Mouse (Mus musculus): Measurements from ENCODE around the gene Ssu72. TPM values are rescaled to one million over a fixed set of nuclear protein-coding genes. Genes with fewer than 3 reads are reported as not detected.

Gene Ssu72
- total RNA-seq, 2 experiments from 2014 or later = 32.3 to 34.8 TPM

- intact Hi-C loops (cut with DNase I) = no loop called here
- peak; percentile 39 to 46 for DNase-seq
Observed at GRCm38 (mm10) chr4:155775855-155776254, 71.3 kb downstream of the Ssu72 start.

DNA sequence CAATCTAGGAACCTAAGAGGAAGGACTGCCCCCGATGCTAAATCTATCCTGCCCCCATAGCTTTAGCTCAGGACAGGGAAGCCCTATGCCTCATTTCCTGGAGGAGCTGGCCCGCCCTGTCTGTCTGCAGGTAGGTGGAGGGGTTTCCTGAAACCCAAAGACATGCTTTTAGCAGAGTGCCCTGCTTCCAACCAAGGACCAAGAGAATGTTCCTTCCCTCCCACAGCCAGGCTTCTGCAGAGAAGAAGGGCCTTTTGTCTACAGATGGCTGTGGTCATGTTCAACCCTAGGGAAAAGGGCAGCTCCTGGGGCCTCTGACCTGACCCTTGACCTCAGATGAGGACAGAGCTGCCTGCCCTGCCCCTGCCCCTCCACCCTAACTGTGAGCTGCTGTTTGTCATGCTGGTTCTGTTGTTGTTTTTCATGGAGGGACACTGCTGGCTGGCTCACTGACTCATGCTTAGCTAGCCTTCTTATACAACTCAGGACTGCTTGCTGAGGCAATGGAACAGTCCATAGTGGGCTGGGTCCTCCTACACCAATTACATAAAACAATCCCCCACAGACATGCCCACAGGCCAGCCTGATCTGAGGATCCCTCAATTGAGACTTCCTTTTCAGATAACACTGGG lies 72.2 kb downstream of the Ssu72 start:
- intact Hi-C loops (cut with DNase I) = no loop called here
- DNase-seq = no peak

DNA sequence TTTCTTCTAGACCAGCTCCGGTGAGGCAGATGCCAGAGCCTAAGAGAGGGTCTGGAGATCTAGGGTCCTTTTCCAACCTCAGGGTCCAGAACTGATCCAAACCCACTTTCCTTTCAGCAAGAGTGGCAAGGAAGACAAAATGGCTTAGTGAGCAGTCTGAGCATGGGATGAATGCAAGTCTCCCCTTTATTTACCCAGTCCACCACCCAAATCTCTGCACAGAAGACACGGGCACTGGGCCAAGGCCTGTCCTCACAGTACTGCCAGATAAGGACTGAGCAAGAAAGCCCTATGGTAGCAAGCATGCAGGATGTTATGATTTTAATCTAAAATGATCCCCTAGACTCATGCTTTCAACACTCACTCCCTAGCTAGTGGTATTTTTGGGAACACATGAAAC lies 73.2 kb downstream of the Ssu72 start:
- intact Hi-C loops (cut with DNase I) = no loop called here
- DNase-seq = no peak

GRCm38 (mm10) chr4:155779498-155779897 lies 74.9 kb downstream of the Ssu72 start:
- intact Hi-C loops (cut with DNase I) = no loop called here
- DNase-seq = no peak

DNA sequence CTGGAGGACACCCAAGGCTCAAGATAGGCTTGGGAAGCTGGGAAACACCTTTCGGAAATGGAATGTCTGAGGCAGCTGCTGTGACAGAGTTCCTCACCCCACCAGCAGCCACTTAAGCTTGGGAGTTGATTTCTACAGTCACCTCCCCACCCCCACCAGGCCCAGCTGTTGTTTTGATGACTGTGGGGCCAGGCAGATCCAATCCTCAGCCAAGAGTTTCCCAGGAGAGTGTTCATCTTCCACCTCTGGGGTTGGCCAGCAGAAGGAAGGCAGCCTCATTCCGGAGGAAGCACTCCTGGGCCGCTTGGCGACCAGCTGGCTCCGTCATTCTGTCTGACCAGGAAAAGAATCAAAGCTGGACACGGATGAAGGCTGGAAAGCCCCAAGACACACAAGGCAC lies 76.3 kb downstream of the Ssu72 start:
- intact Hi-C loops (cut with DNase I) = no loop called here

More for the DNA sequence above, 76.3 kb downstream of the Ssu72 start:
- DNase-seq = peak; percentile 79 to 87

Other genes starting within 250 kb of the Ssu72 start
- 100 to 1,000 TPM; 245 to 257 TPM for gene Tmem52, start 235.7 kb upstream of the Ssu72 start, total RNA-seq (2021)
- gene Gnb1, start 213.4 kb upstream of the Ssu72 start, total RNA-seq (2021) = 10 to 100 TPM; 55.4 to 63.3 TPM
- 10 to 100 TPM; 16.6 to 16.9 TPM for gene Nadk, start 142.4 kb upstream of the Ssu72 start, total RNA-seq (2021)
- gene Slc35e2, start 103.4 kb upstream of the Ssu72 start, total RNA-seq (2021) = 1 to 10 TPM; 2.9 to 3.8 TPM
- 10 to 100 TPM; 20.6 to 28.1 TPM for gene Cdk11b, start 79.9 kb upstream of the Ssu72 start, total RNA-seq (2021)
- gene Gm10563, start 59.4 kb upstream of the Ssu72 start, total RNA-seq (2021) = not detected
- 1 to 10 TPM; 2.2 to 3.5 TPM for gene Mmp23, start 51.4 kb upstream of the Ssu72 start, total RNA-seq (2021)
- gene Mib2, start 35.6 kb upstream of the Ssu72 start, total RNA-seq (2021) = 10 to 100 TPM; 13.8 to 15.2 TPM
- 1 to 10 TPM; 1.2 to 1.3 TPM for gene Fndc10, start 10.5 kb upstream of the Ssu72 start, total RNA-seq (2021)
- gene Tmem240, start 30.0 kb downstream of the Ssu72 start, total RNA-seq (2021) = under 1 TPM; 0.28 to 0.39 TPM
- gene Atad3a, start 56.3 kb downstream of the Ssu72 start, total RNA-seq (2021) = 10 to 100 TPM; 23.7 to 26.6 TPM
- 1 to 10 TPM; 4.6 to 4.7 TPM for gene Vwa1, start 69.9 kb downstream of the Ssu72 start, total RNA-seq (2021)
- under 1 TPM; 0.67 to 0.87 TPM for gene Tmem88b, start 81.1 kb downstream of the Ssu72 start, total RNA-seq (2021)
- gene Ankrd65, start 85.6 kb downstream of the Ssu72 start, total RNA-seq (2021) = not detected
- 10 to 100 TPM; 38.3 to 49.1 TPM for gene Mrpl20, start 98.1 kb downstream of the Ssu72 start, total RNA-seq (2021)
- gene Ccnl2, start 107.7 kb downstream of the Ssu72 start, total RNA-seq (2021) = 10 to 100 TPM; 19.7 to 23.7 TPM
- 10 to 100 TPM; 67.3 to 73.1 TPM for gene Aurkaip1, start 126.5 kb downstream of the Ssu72 start, total RNA-seq (2021)
- gene Mxra8, start 134.9 kb downstream of the Ssu72 start, total RNA-seq (2021) = 10 to 100 TPM; 29.9 to 32.7 TPM
- gene Dvl1, start 142.6 kb downstream of the Ssu72 start, total RNA-seq (2021) = 100 to 1,000 TPM; 104 to 110 TPM
- gene Tas1r3, start 158.6 kb downstream of the Ssu72 start, total RNA-seq (2021) = under 1 TPM in 1 of 2 experiments, not detected in 1; 0.07 TPM
- 10 to 100 TPM; 14.5 to 16.0 TPM for gene Cptp, start 164.6 kb downstream of the Ssu72 start, total RNA-seq (2021)
- gene Ints11, start 164.7 kb downstream of the Ssu72 start, total RNA-seq (2021) = 10 to 100 TPM; 11.9 to 15.4 TPM
- gene Pusl1, start 187.0 kb downstream of the Ssu72 start, total RNA-seq (2021) = 10 to 100 TPM; 11.4 to 12.8 TPM
- gene Acap3, start 187.0 kb downstream of the Ssu72 start, total RNA-seq (2021) = 1 to 10 TPM; 7.4 to 7.8 TPM
- 10 to 100 TPM; 53.3 to 61.5 TPM for gene Ube2j2, start 239.0 kb downstream of the Ssu72 start, total RNA-seq (2021)